Mouse (Mus musculus) testis, adult 2 months (tissue): ENCODE results near the gene Rock2.

Experiments used
- CTCF ChIP-seq: fragments of 200-500 bp; IDR thresholded peaks from 2 replicates; pipeline ENCODE4 v1.5.1; 2012; ENCODE audit warnings: low read depth, mild to moderate bottlenecking, inconsistent platforms, low read length, moderate library complexity; ENCODE audit not compliant: control insufficient read depth, insufficient read depth, insufficient replicate concordance
- POLR2A ChIP-seq: fragments of 200-500 bp; IDR thresholded peaks from 2 replicates; pipeline ENCODE4 v1.6.1; 2012; ENCODE audit warnings: low read depth, mild to moderate bottlenecking, inconsistent platforms, low read length, moderate library complexity; ENCODE audit not compliant: control insufficient read depth

DNA sequence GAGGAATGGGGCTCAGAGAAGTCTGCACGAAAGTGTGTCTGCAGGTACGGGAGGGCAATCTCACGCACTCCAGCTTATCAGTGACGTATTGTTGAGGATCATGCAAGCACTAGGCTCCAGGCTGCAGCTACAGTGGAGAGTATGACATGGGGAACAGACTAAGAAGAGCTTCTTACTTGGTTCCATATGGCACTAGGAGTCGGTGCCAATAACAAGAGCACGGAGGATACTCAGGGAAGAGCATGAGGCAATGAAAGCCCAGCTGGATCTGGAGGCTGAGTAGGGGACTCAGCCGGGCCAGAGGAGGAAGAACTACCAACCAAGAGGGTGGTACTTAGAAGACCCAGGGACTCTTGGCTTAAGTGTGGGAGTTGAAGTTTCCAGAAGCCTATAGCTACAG is 21.1 kb upstream of the Rock2 start:
- no peak for TF ChIP-seq POLR2A
- TF ChIP-seq CTCF: no peak
